Mouse (Mus musculus): Measurements from ENCODE around the gene Thy1.

GRCm38 (mm10) chr9:44044426-44045157, 1.4 kb downstream of the Thy1 start:
- TF ChIP-seq CTCF (IDR thresholded peaks at IDR 0.05; ENCODE audit: extremely low read depth, insufficient read depth, low read length) (no peak), POLR2A (IDR thresholded peaks at IDR 0.05; ENCODE audit: extremely low read depth, insufficient read depth, low read length) (peak; percentile 48; the same call in 1 of the 2 replicates)
